Mouse (Mus musculus): Measurements from ENCODE around the gene Efna3. TPM values are rescaled to one million over a fixed set of nuclear protein-coding genes. Genes with fewer than 3 reads are reported as not detected.
A peak's percentile ranks its signal among the peaks of the same experiment; 100 is the strongest.

Gene Efna3
- polyA plus RNA-seq, 1 experiment from 2014 or later = 1.6 TPM

DNA sequence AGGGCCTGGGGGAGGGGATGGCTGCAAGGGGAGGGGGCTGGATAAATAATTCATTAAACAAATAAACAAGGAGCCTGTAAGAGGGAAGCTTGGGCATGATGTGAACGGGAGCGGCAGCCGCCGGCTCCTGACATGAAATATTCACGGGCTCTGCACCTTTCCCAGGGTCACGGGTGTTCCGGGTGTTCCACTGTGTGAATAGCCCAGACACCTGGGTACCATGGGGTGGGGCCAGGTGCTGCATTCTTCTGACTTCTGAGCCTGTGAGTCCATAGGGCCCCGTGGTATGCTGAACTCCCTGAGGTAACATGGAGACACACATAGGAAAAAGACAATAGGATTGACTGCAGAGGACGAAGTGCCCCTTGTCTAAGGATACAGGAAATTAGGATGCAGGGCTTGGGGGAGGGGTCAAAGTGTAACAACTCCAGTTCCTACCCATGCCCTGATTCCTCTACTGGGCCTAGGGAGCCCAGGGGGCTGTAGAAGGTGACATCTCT, 4.7 kb upstream of the Efna3 start:
- no peak overlapping the region for H3K4me3 ChIP-seq (ENCODE audit: low read depth, low read length)
- no peak for TF ChIP-seq CTCF (IDR thresholded peaks at IDR 0.05; ENCODE audit: low read depth)

DNA sequence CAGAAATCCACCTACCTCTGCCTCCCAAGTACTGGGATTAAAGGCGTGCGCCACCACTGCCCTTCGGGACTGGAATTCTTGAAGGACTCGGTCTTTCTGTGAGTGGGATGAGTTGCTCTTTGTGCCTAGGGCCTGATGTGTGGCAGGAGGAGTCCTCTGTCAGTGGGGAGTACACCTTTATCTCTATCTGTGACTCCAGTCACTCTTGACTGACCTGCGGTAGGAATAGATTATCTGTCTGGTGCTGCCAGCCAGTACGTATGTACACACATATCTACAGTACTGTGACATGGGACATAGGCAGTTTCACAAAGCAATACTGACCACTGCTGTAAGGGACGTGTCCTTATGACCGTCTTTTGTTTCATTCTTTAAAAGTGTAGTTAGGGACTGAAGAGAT, 3.1 kb upstream of the Efna3 start:
- ATAC-seq = no peak
- H3K4me3 ChIP-seq (ENCODE audit: low read depth, low read length) = no peak overlapping the region
- peaks cover 12% of the 10 kb centered on the region for H3K27me3 ChIP-seq (replicated peaks; ENCODE audit: control insufficient read depth, insufficient read depth, low read length)
- no peak overlapping the region for H3K9ac ChIP-seq (ENCODE audit: low read depth, low read length)
- H3K9me3 ChIP-seq (ENCODE audit: control insufficient read depth) = no peaks in the 10 kb centered on the region
- no peak for TF ChIP-seq CTCF (IDR thresholded peaks at IDR 0.05; ENCODE audit: low read depth)
- WGBS = 93% methylated on average over 8 of the region's 8 CpGs
- H3K4me2 ChIP-seq (replicated peaks; ENCODE audit: low read depth) = no peak overlapping the region
- H3K27ac ChIP-seq (ENCODE audit: low read depth, low read length) = no peak overlapping the region
- peaks cover 1% of the 10 kb centered on the region; the same call in 1 of the 2 replicates for H3K4me1 ChIP-seq (replicated peaks; ENCODE audit: control insufficient read depth, insufficient read depth, low read length)
- no peaks in the 10 kb centered on the region for H3K36me3 ChIP-seq (ENCODE audit: control insufficient read depth, insufficient read depth)

More for the DNA sequence above, 4.7 kb upstream of the Efna3 start:
- no peaks in the 10 kb centered on the region for H3K9me3 ChIP-seq (ENCODE audit: control insufficient read depth)
- ATAC-seq = no peak
- no peak overlapping the region for H3K27ac ChIP-seq (ENCODE audit: low read depth, low read length)
- no peaks in the 10 kb centered on the region; the same call in 1 of the 2 replicates for H3K27me3 ChIP-seq (replicated peaks; ENCODE audit: control insufficient read depth, insufficient read depth, low read length)
- WGBS = 31% methylated on average over 9 of the region's 9 CpGs
- no peak overlapping the region for H3K9ac ChIP-seq (ENCODE audit: low read depth, low read length)
- H3K4me2 ChIP-seq (replicated peaks; ENCODE audit: low read depth) = no peak overlapping the region
- no peaks in the 10 kb centered on the region for H3K36me3 ChIP-seq (ENCODE audit: control insufficient read depth, insufficient read depth)
- H3K4me1 ChIP-seq (replicated peaks; ENCODE audit: control insufficient read depth, insufficient read depth, low read length) = no peaks in the 10 kb centered on the region

DNA sequence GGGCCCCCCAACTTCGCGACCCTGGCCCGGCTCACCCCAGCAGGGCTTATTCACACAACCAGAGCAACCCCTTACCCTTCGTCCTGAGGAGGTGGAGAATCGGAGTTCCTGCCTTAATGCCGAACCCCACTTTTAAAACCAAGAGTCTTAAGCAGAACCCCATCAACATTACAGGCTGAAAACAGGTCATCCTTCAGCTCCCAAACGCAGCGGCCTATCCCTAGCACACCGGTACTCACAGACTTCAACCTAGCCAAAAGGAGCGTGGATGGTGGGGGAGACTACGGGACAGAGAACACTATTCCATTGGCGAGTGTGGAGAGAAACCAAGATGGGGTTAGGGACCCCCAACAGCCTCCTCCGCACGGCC, 649 bp downstream of the Efna3 start:
- peak overlapping the region; percentile 59 for H3K4me3 ChIP-seq (ENCODE audit: low read depth, low read length)
- no peak for ATAC-seq
- peaks cover 7% of the 10 kb centered on the region; the same call in 1 of the 2 replicates for H3K4me1 ChIP-seq (replicated peaks; ENCODE audit: control insufficient read depth, insufficient read depth, low read length)
- H3K27ac ChIP-seq (ENCODE audit: low read depth, low read length) = no peak overlapping the region
- H3K9ac ChIP-seq (ENCODE audit: low read depth, low read length) = no peak overlapping the region
- no peaks in the 10 kb centered on the region for H3K36me3 ChIP-seq (ENCODE audit: control insufficient read depth, insufficient read depth)
- peak overlapping the region; percentile 100 for H3K4me2 ChIP-seq (replicated peaks; ENCODE audit: low read depth)
- TF ChIP-seq CTCF (IDR thresholded peaks at IDR 0.05; ENCODE audit: low read depth) = no peak
- 5% methylated on average over 14 of the region's 14 CpGs for WGBS
- peaks cover 41% of the 10 kb centered on the region for H3K27me3 ChIP-seq (replicated peaks; ENCODE audit: control insufficient read depth, insufficient read depth, low read length)
- no peaks in the 10 kb centered on the region for H3K9me3 ChIP-seq (ENCODE audit: control insufficient read depth)

DNA sequence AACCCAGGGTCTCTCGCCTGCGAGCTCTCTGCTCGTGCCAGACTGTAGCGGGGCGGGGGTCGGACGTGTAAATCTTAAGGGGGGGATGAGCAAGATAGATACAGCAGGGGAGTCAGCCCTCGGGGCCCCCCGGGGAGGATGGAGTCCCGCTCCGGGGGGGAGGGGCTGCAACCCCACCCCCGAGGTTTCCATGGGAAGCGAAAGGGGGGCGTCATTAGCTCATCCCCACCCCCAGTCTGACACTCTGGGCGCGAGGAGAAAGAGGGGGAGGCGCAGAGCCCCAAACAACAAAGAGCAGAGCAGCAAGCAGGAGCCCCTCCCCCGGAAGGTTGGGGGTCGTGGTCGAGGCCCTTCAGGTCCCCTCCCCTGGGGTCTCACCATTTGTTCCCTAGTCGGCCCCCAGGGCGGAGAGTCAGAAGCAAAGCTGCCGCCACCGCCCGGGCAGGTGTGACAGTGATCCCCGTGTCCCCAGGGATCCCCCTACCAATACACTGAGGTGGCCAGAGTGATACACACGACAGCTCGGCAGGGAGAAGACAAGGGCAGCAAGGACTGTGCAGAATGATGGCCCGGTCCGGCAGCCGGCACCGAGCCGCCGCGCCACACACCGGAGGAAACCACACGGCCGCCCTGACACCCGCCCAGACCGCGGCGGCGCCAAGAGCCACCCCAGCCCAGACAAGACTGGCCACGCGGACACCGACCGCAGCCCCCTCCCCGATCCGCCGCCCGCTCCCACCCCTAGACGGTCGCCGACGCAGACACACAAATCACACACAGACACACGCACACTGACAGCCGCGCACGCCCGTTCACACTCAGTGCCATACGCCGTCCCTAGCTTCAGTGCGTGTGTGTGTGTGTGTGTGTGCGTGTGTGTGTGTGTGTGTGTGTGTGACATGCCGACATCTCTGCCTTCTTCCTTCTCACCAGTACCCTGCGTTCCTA, 1.3 kb downstream of the Efna3 start:
- TF ChIP-seq CTCF (IDR thresholded peaks at IDR 0.05; ENCODE audit: low read depth) = no peak
- Histone ChIP-seq H3K36me3 (ENCODE audit: control insufficient read depth, insufficient read depth) (no peaks in the 10 kb centered on the region), H3K9me3 (ENCODE audit: control insufficient read depth) (no peaks in the 10 kb centered on the region), H3K27me3 (replicated peaks; ENCODE audit: control insufficient read depth, insufficient read depth, low read length) (peaks cover 41% of the 10 kb centered on the region), H3K27ac (ENCODE audit: low read depth, low read length) (no peak overlapping the region), H3K4me3 (ENCODE audit: low read depth, low read length) (peak overlapping the region; percentile 59), H3K4me1 (replicated peaks; ENCODE audit: control insufficient read depth, insufficient read depth, low read length) (peaks cover 8% of the 10 kb centered on the region; the same call in 1 of the 2 replicates), H3K9ac (ENCODE audit: low read depth, low read length) (no peak overlapping the region; the same call in 1 of the 2 replicates), H3K4me2 (replicated peaks; ENCODE audit: low read depth) (peak overlapping the region; percentile 100)
- ATAC-seq = no peak; the same call in 1 of the 2 replicates
- under 1% methylated on average over 58 of the region's 66 CpGs for WGBS

DNA sequence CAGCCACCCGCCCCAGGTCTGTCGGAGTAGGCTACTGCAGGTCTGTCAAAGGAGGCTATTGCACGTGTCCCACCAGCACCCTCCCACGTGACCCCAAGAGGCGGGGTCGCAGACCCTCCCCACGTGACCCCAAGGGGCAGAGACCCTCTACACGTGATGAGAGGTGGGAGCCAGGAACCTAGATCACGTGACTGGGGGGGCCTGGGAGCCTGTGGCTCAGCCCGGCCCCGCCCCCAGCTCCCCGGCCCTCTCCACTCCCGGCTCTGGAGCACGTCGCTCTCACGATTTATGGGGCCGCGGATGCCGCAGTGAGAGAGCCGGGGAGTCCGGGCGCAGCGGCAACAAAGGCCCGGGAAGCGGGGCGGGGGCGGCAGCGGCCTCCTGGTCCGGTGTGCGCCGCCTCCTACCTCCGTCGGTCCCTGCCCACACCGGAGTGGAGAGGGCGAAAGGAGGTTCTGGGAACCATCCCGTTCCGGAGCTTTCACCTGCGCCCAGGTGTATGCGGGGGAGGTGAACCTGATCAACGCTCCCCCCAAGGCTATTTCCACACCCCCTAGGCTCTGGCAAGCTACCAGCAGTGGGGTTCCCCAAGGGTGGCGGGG, 2.1 kb downstream of the Efna3 start:
- WGBS = under 1% methylated on average over 41 of the region's 41 CpGs
- Histone ChIP-seq H3K27me3 (replicated peaks; ENCODE audit: control insufficient read depth, insufficient read depth, low read length) (peaks cover 41% of the 10 kb centered on the region), H3K9ac (ENCODE audit: low read depth, low read length) (peak overlapping the region; percentile 17; the same call in 1 of the 2 replicates), H3K9me3 (ENCODE audit: control insufficient read depth) (no peaks in the 10 kb centered on the region), H3K27ac (ENCODE audit: low read depth, low read length) (no peak overlapping the region), H3K4me2 (replicated peaks; ENCODE audit: low read depth) (peak overlapping the region; percentile 100), H3K4me3 (ENCODE audit: low read depth, low read length) (peak overlapping the region; percentile 59), H3K4me1 (replicated peaks; ENCODE audit: control insufficient read depth, insufficient read depth, low read length) (peaks cover 15% of the 10 kb centered on the region; the same call in 1 of the 2 replicates), H3K36me3 (ENCODE audit: control insufficient read depth, insufficient read depth) (no peaks in the 10 kb centered on the region)
- ATAC-seq = no peak
- no peak for TF ChIP-seq CTCF (IDR thresholded peaks at IDR 0.05; ENCODE audit: low read depth)

Data from intestine, postnatal 0 days (tissue).